Mouse (Mus musculus) lung, adult 18-20 months (tissue): ENCODE data around the gene Peli1.
"Not testable (repeated sequence)": the region's sequence is repeated elsewhere in the genome, so short reads cannot be mapped to it uniquely, and the experiment has no call there.

ENCODE experiments used
- DNase-seq, 2 experiments: peaks; one replicate each; pipeline ENCODE4 v3.0.0; 2022; ENCODE audit warnings: mixed read lengths in 2 of 2

The Peli1 gene

GRCm38 (mm10) chr11:21153111-21153510, 62.0 kb downstream of the Peli1 start:
- no peak for DNase-seq

GRCm38 (mm10) chr11:21157595-21157994, 66.5 kb downstream of the Peli1 start:
- DNase-seq: no peak

- no peak for DNase-seq
Measured at GRCm38 (mm10) chr11:21162093-21162492, 71.0 kb downstream of the Peli1 start.

- DNase-seq: no peak
Measured at GRCm38 (mm10) chr11:21163143-21163542, 72.1 kb downstream of the Peli1 start.

- DNase-seq: no peak
Measured at GRCm38 (mm10) chr11:21163673-21164072, 72.6 kb downstream of the Peli1 start.

GRCm38 (mm10) chr11:21164312-21164993, 73.4 kb downstream of the Peli1 start:
- DNase-seq: no peak

- peak in 1 of 2 experiments; percentile 16 for DNase-seq
Measured at GRCm38 (mm10) chr11:21164994-21165560, 74.0 kb downstream of the Peli1 start.

GRCm38 (mm10) chr11:21166495-21167096, 75.5 kb downstream of the Peli1 start:
- DNase-seq: no peak

- no peak for DNase-seq
Measured at GRCm38 (mm10) chr11:21168828-21169607, 77.9 kb downstream of the Peli1 start.

GRCm38 (mm10) chr11:21169608-21169860, 78.4 kb downstream of the Peli1 start:
- not testable (repeated sequence) for DNase-seq

GRCm38 (mm10) chr11:21172281-21172680, 81.2 kb downstream of the Peli1 start:
- no peak for DNase-seq

- no peak for DNase-seq
Measured at GRCm38 (mm10) chr11:21173926-21174325, 82.8 kb downstream of the Peli1 start.

- DNase-seq: peak; percentile 81 to 85
Measured at GRCm38 (mm10) chr11:21174396-21174795, 83.3 kb downstream of the Peli1 start.

- DNase-seq: no peak
Measured at GRCm38 (mm10) chr11:21175063-21175462, 84.0 kb downstream of the Peli1 start.

- no peak for DNase-seq
Measured at GRCm38 (mm10) chr11:21176491-21176890, 85.4 kb downstream of the Peli1 start.

- peak; percentile 61 to 72 for DNase-seq
Measured at GRCm38 (mm10) chr11:21178343-21178742, 87.3 kb downstream of the Peli1 start.

GRCm38 (mm10) chr11:21178998-21179645, 88.0 kb downstream of the Peli1 start:
- no peak for DNase-seq

- DNase-seq: not testable (repeated sequence)
Measured at GRCm38 (mm10) chr11:21179873-21180272, 88.8 kb downstream of the Peli1 start.

- DNase-seq: no peak
Measured at GRCm38 (mm10) chr11:21180650-21181049, 89.6 kb downstream of the Peli1 start.

- no peak for DNase-seq
Measured at GRCm38 (mm10) chr11:21181616-21182015, 90.5 kb downstream of the Peli1 start.

- DNase-seq: no peak
Measured at GRCm38 (mm10) chr11:21182709-21183108, 91.6 kb downstream of the Peli1 start.

- DNase-seq: not testable (repeated sequence)
Measured at GRCm38 (mm10) chr11:21191821-21192220, 100.7 kb downstream of the Peli1 start.

- no peak for DNase-seq
Measured at GRCm38 (mm10) chr11:21194851-21195250, 103.8 kb downstream of the Peli1 start.
